Mouse (Mus musculus) stomach, postnatal 0 days (tissue): ENCODE data around the gene Pdcd7.

Source experiments
- CTCF ChIP-seq: IDR thresholded peaks from 2 replicates; pipeline ENCODE4 v1.5.1; 2016; ENCODE audit warnings: antibody characterized with exemption, low read depth, mild to moderate bottlenecking, moderate library complexity
- EP300 ChIP-seq: optimal IDR thresholded peaks from 2 replicates; pipeline ENCODE3; 2016; ENCODE audit warnings: antibody characterized with exemption

GRCm38 (mm10) chr9:65382751-65383097, 36.8 kb downstream of the Pdcd7 start:
- TF ChIP-seq EP300 (no peak), CTCF (no peak)
